Mouse (Mus musculus) CD4-positive naive resting alpha-beta T cell, adult 57 days (primary cell): ENCODE data around the gene Inhbb. TPM values are rescaled to one million over a fixed set of nuclear protein-coding genes. Genes with fewer than 3 reads are reported as not detected.

ENCODE experiments used
- total RNA-seq: library from RNA; stranded (reverse); gene quantifications from one replicate; pipeline ENCODE4 v1.2.4, GENCODE M21; 2023

The Inhbb gene
- total RNA-seq, result not detected

GRCm38 (mm10) chr1:119421576-119422421 is at the start of gene Inhbb:
Gene Inhbb, minus strand, starts transcription at chr1:119422248.

Other genes starting within 250 kb of the Inhbb start
- gene Ralb, start 82.5 kb upstream of the Inhbb start, total RNA-seq, result 8.1 TPM
- 26.2 TPM for gene Tmem185b, start 103.9 kb upstream of the Inhbb start, total RNA-seq
- 4.2 TPM for gene Epb41l5, start 226.8 kb upstream of the Inhbb start, total RNA-seq